Mouse (Mus musculus) midbrain, postnatal 0 days (tissue): ENCODE results near the gene Serpina9. TPM values are rescaled to one million over a fixed set of nuclear protein-coding genes. Genes with fewer than 3 reads are reported as not detected.
"Not testable (repeated sequence)": the region's sequence is repeated elsewhere in the genome, so short reads cannot be mapped to it uniquely, and the experiment has no call there.

Experiments
- ATAC-seq: fragments of 200-750 bp; cut with Nextera tagmentation; 2 replicates; pipeline ENCODE4 v1.8.0; 2017; ENCODE audit warnings: moderate number of reproducible peaks, mild to moderate bottlenecking, moderate TSS enrichment, moderate library complexity; ENCODE audit not compliant: low FRiP score
- DNase-seq: peaks from one replicate; pipeline ENCODE4 v3.0.0-alpha.2; 2015; ENCODE audit warnings: low spot score
- H3K27ac ChIP-seq: fragments of 300-500 bp; sonication (generic); 2 replicates; pipeline ENCODE4 v1.5.1; 2014; ENCODE audit warnings: low read depth, mild to moderate bottlenecking, low read length, mixed read lengths
- H3K27me3 ChIP-seq: fragments of 300-500 bp; sonication (generic); 2 replicates; pipeline ENCODE4 v1.6.1; 2014; ENCODE audit warnings: low read length, control low read depth, mixed read lengths; ENCODE audit not compliant: insufficient read depth
- H3K36me3 ChIP-seq: fragments of 300-500 bp; sonication (generic); 2 replicates; pipeline ENCODE4 v1.6.1; 2014; ENCODE audit warnings: low read length, control low read depth, mixed read lengths; ENCODE audit not compliant: insufficient read depth
- H3K4me1 ChIP-seq: fragments of 300-500 bp; sonication (generic); 2 replicates; pipeline ENCODE4 v1.6.1; 2014; ENCODE audit warnings: mild to moderate bottlenecking, control low read depth, antibody characterized with exemption, low read length, mixed read lengths; ENCODE audit not compliant: insufficient read depth
- H3K4me2 ChIP-seq: fragments of 300-500 bp; sonication (generic); 2 replicates; pipeline ENCODE4 v1.6.1; 2014; ENCODE audit warnings: low read depth, mild to moderate bottlenecking, low read length, mixed read lengths; ENCODE audit not compliant: poor library complexity, severe bottlenecking
- H3K4me3 ChIP-seq: fragments of 300-500 bp; sonication (generic); 2 replicates; pipeline ENCODE4 v1.5.1; 2014; ENCODE audit warnings: low read depth, mild to moderate bottlenecking, low read length, moderate library complexity
- H3K9ac ChIP-seq: fragments of 300-500 bp; sonication (generic); replicated peaks from 2 replicates; pipeline ENCODE4 v1.6.1; 2014; ENCODE audit warnings: mild to moderate bottlenecking, low read length, moderate library complexity, mixed read lengths; ENCODE audit not compliant: poor library complexity, severe bottlenecking
- H3K9me3 ChIP-seq: fragments of 300-500 bp; sonication (generic); 2 replicates; pipeline ENCODE4 v1.6.1; 2016; ENCODE audit warnings: low read length, control low read depth
- CTCF ChIP-seq: IDR thresholded peaks from 2 replicates; pipeline ENCODE4 v1.5.1; 2016; ENCODE audit warnings: antibody characterized with exemption, mild to moderate bottlenecking
- WGBS: fragments of 180-500 bp; shearing (Covaris S2); extraction: QIAGEN DNeasy Blood & Tissue Kit; methylation state at CpG from one replicate; pipeline ENCODE4 v1.1.7; 2014; 5-methylcytosine and 5-hydroxymethylcytosine counted together
- polyA plus RNA-seq: library from polyadenylated mRNA; unstranded; fragments of >200 nt; fragmentation: Nextera tagmentation; extraction: Ambion mirVana; gene quantifications from 2 replicates; pipeline ENCODE4 v1.2.1, GENCODE M21; 2015
- total RNA-seq: library from RNA; depleted of rRNA; stranded (reverse); fragments of >200 nt; gene quantifications from 2 replicates; pipeline ENCODE4 v1.2.3, GENCODE M21; 2014

The Serpina9 gene
- total and polyA plus RNA-seq, 2 experiments from 2014 or later, result 0.14 TPM; not detected in 1

GRCm38 (mm10) chr12:103962860-103963259 lies 50.7 kb downstream of the Serpina9 start:
- H3K4me2 ChIP-seq, result no peak overlapping the region
- no peaks in the 10 kb centered on the region for H3K4me1 ChIP-seq
- H3K27ac ChIP-seq, result no peak overlapping the region
- H3K9ac ChIP-seq, result no peak overlapping the region
- H3K27me3 ChIP-seq, result no peaks in the 10 kb centered on the region
- H3K9me3 ChIP-seq, result no peaks in the 10 kb centered on the region
- no peaks in the 10 kb centered on the region for H3K36me3 ChIP-seq
- no peak for ATAC-seq
- WGBS, result 91% methylated on average over 8 of the region's 8 CpGs
- TF ChIP-seq CTCF, result no peak
- H3K4me3 ChIP-seq, result no peak overlapping the region
- DNase-seq, result no peak

DNA sequence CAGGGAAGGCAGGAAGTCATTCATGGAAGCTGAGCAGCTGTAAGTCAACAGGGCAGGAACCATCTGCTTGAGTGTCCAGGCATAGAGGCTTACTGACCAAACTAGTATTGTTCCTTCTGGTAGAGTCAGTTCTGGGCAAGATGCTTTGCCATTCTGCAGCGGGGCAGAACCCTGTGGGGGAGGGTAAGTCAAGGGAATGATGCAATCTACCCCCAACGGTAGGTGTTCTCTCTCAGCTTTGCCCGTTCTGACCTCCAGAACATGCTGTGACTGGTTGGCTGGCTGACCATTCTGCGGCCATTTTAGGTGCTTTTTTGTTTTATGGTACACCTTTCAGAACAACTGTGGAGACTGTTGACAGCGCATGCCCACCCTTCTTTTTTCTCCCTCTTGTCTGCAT lies 51.2 kb downstream of the Serpina9 start:
- TF ChIP-seq CTCF, result no peak
- Histone ChIP-seq H3K27me3 (no peaks in the 10 kb centered on the region), H3K4me3 (no peak overlapping the region), H3K4me1 (no peaks in the 10 kb centered on the region), H3K9me3 (no peaks in the 10 kb centered on the region), H3K9ac (no peak overlapping the region), H3K36me3 (no peaks in the 10 kb centered on the region), H3K4me2 (no peak overlapping the region), H3K27ac (no peak overlapping the region)
- 87% methylated on average over 5 of the region's 5 CpGs for WGBS
- no peak for DNase-seq
- ATAC-seq, result no peak

DNA sequence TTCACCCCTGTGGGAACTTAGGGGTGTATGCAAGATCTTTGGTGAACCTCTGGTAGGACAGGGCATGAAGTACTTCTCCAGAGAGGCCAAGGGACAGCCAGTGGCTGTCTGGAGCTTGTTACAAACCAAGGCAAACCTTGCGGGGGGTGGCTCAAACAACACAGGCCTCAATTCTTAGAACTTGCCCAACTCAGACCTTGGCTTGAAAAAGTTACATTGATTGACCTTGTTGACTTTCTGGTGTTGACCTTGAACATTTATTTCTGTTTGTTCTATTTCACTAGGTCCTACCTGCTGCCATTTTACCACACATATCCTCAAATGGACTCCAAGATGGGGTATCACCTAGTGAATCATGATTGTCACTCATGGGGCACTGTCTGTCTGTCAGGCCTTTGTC lies 51.8 kb downstream of the Serpina9 start:
- no peak for TF ChIP-seq CTCF
- Histone ChIP-seq H3K9me3 (no peaks in the 10 kb centered on the region), H3K27me3 (no peaks in the 10 kb centered on the region), H3K9ac (no peak overlapping the region), H3K4me2 (no peak overlapping the region), H3K4me3 (no peak overlapping the region), H3K4me1 (no peaks in the 10 kb centered on the region), H3K36me3 (no peaks in the 10 kb centered on the region), H3K27ac (no peak overlapping the region)
- no peak for DNase-seq
- ATAC-seq, result no peak
- WGBS, result 95% methylated on average over 1 of the region's 1 CpGs

DNA sequence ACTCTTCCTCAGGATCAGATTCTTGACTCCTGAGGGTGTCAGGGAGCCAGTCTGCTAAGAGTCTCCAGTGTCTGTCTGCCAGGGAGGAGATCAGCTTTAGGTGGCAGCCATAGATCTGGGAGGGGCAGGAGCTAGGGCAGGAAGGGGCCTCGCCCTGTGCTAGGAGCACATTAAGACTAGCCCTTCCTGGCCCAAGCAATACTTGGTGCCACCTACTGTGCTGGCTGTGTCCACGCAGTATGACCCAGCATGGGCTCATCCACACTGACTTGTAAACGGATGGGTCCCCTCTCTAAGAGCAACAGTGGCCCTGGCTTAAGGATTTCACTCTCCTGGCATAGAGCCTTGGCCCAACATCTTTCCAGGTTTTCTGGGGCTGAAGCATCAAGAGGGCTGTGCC lies 54.8 kb downstream of the Serpina9 start, which contains the start of gene Serpina1e:
Serpina1e (minus strand) TSS at position 178 of the 400 bp plus-strand sequence.
- DNase-seq (no peak), ATAC-seq (no peak)
- no peaks in the 10 kb centered on the region for H3K4me1 ChIP-seq
- no peak within 1 kb of the TSS for H3K9ac ChIP-seq
- H3K27ac ChIP-seq, result no peak within 1 kb of the TSS
- WGBS, result 85% methylated on average over 3 of the region's 3 CpGs
- no peaks in the 10 kb centered on the region for H3K36me3 ChIP-seq
- no peak within 1 kb of the TSS for H3K4me2 ChIP-seq
- TF ChIP-seq CTCF, result no peak
- no peak within 1 kb of the TSS for H3K4me3 ChIP-seq
- no peaks in the 10 kb centered on the region for H3K9me3 ChIP-seq
- H3K27me3 ChIP-seq, result no peaks in the 10 kb centered on the region

- ATAC-seq, H3K9me3 ChIP-seq, DNase-seq, H3K27ac ChIP-seq, H3K36me3 ChIP-seq, H3K4me1 ChIP-seq, H3K4me2 ChIP-seq, H3K9ac ChIP-seq, H3K4me3 ChIP-seq, H3K27me3 ChIP-seq: not testable (repeated sequence)
- WGBS, result 88% methylated on average over 2 of the region's 2 CpGs
Measured at GRCm38 (mm10) chr12:103956555-103956954, 57.0 kb downstream of the Serpina9 start.

DNA sequence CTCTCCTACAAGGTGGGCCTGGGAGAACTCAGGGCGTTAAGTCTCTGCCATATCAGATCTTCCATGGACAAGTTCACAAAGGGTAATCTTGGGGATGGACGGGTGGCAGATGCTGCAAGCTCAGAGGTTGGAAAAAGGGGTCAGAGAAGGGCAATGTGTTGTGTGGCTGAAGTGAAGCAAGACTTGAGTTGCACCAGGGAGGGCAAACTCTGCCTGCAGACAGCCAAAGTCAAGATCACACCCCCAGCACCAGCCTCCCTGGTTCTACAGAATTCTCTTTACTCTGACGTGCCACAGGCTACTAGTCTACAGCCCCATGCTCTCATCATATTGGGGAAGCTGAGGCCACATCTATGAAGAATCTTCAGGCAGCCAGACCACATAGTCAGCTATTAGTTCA lies 60.6 kb downstream of the Serpina9 start:
- not testable (repeated sequence) for ATAC-seq, H3K36me3 ChIP-seq, H3K9me3 ChIP-seq, DNase-seq, H3K27ac ChIP-seq, H3K27me3 ChIP-seq, H3K4me3 ChIP-seq, H3K9ac ChIP-seq, H3K4me1 ChIP-seq, H3K4me2 ChIP-seq
- 95% methylated on average over 2 of the region's 3 CpGs for WGBS
